Mouse (Mus musculus) intestine, embryonic 15.5 days (tissue): ENCODE measurements at regions not wholly inside any gene's neighbourhood (a gene's known extent, or its start where the extent isn't known, plus 50 kb on each side); places are given as distances from the start of the nearest gene placed in this dataset.
"Not testable (repeated sequence)": the region's sequence is repeated elsewhere in the genome, so short reads cannot be mapped to it uniquely, and the experiment has no call there.

ENCODE experiments used
- ATAC-seq: fragments of 200-750 bp; cut with Nextera tagmentation; 2 replicates; pipeline ENCODE4 v1.8.0; 2017; ENCODE audit warnings: moderate TSS enrichment, moderate library complexity
- H3K27ac ChIP-seq: fragments of 300-500 bp; sonication (generic); 2 replicates; pipeline ENCODE4 v1.5.1; 2015; ENCODE audit warnings: mild to moderate bottlenecking, inconsistent platforms
- H3K27me3 ChIP-seq: fragments of 300-500 bp; sonication (generic); replicated peaks from 2 replicates; pipeline ENCODE4 v1.6.1; 2015; ENCODE audit warnings: inconsistent platforms
- H3K36me3 ChIP-seq: fragments of 300-500 bp; sonication (generic); 2 replicates; pipeline ENCODE4 v1.6.1; 2015; ENCODE audit warnings: inconsistent platforms
- H3K4me1 ChIP-seq: fragments of 300-500 bp; sonication (generic); replicated peaks from 2 replicates; pipeline ENCODE4 v1.6.1; 2015; ENCODE audit warnings: inconsistent platforms
- H3K4me2 ChIP-seq: fragments of 300-500 bp; sonication (generic); replicated peaks from 2 replicates; pipeline ENCODE4 v1.6.1; 2015; ENCODE audit warnings: mild to moderate bottlenecking, inconsistent platforms
- H3K4me3 ChIP-seq: fragments of 300-500 bp; sonication (generic); replicated peaks from 2 replicates; pipeline ENCODE4 v1.5.1; 2015; ENCODE audit warnings: inconsistent platforms
- H3K9ac ChIP-seq: fragments of 300-500 bp; sonication (generic); 2 replicates; pipeline ENCODE4 v1.6.1; 2015; ENCODE audit warnings: inconsistent platforms
- H3K9me3 ChIP-seq: fragments of 300-500 bp; sonication (generic); 2 replicates; pipeline ENCODE4 v1.6.1; 2016; ENCODE audit warnings: inconsistent platforms
- WGBS: fragments of 180-500 bp; shearing (Covaris S2); methylation state at CpG from one replicate; pipeline ENCODE4 v1.1.7; 2015; 5-methylcytosine and 5-hydroxymethylcytosine counted together

- no peak overlapping the region for H3K4me2 ChIP-seq
- 0 out of 2 replicates have a peak, but pooled peaks have one; percentile 7 for ATAC-seq
- 67% methylated on average over 5 of the region's 5 CpGs for WGBS
Observed at GRCm38 (mm10) chr19:35151841-35152240, 229.7 kb downstream of the Kif20b start.

GRCm38 (mm10) chr19:35157849-35158248, 235.7 kb downstream of the Kif20b start:
- no peak overlapping the region for H3K4me3 ChIP-seq
- 85% methylated on average over 3 of the region's 3 CpGs for WGBS
- no peaks in the 10 kb centered on the region for H3K4me1 ChIP-seq
- no peak overlapping the region for H3K4me2 ChIP-seq
- H3K9me3 ChIP-seq = no peaks in the 10 kb centered on the region
- no peak for ATAC-seq
- no peaks in the 10 kb centered on the region for H3K36me3 ChIP-seq
- H3K9ac ChIP-seq = no peak overlapping the region
- no peaks in the 10 kb centered on the region for H3K27me3 ChIP-seq
- H3K27ac ChIP-seq = no peak overlapping the region

More at GRCm38 (mm10) chr19:35151841-35152240, 229.7 kb downstream of the Kif20b start:
- no peak overlapping the region for H3K4me3 ChIP-seq
- H3K9me3 ChIP-seq = no peaks in the 10 kb centered on the region
- H3K36me3 ChIP-seq = no peaks in the 10 kb centered on the region
- no peaks in the 10 kb centered on the region for H3K4me1 ChIP-seq
- no peak overlapping the region; the same call in 1 of the 2 replicates for H3K27ac ChIP-seq
- H3K27me3 ChIP-seq = no peaks in the 10 kb centered on the region
- H3K9ac ChIP-seq = no peak overlapping the region

- H3K27me3 ChIP-seq = no peaks in the 10 kb centered on the region
- ATAC-seq = no peak
- no peaks in the 10 kb centered on the region for H3K4me1 ChIP-seq
- no peaks in the 10 kb centered on the region for H3K36me3 ChIP-seq
- no peak overlapping the region for H3K27ac ChIP-seq
- WGBS = 80% methylated on average over 2 of the region's 2 CpGs
- no peak overlapping the region for H3K4me2 ChIP-seq
- H3K9me3 ChIP-seq = no peaks in the 10 kb centered on the region
- H3K9ac ChIP-seq = no peak overlapping the region
- no peak overlapping the region for H3K4me3 ChIP-seq
Observed at GRCm38 (mm10) chr19:35164727-35165126, 242.6 kb downstream of the Kif20b start.

- Histone ChIP-seq H3K9me3 (no peaks in the 10 kb centered on the region), H3K4me1 (no peaks in the 10 kb centered on the region), H3K9ac (no peak overlapping the region), H3K4me3 (no peak overlapping the region), H3K36me3 (no peaks in the 10 kb centered on the region), H3K27ac (no peak overlapping the region), H3K27me3 (no peaks in the 10 kb centered on the region), H3K4me2 (no peak overlapping the region)
- 74% methylated on average over 2 of the region's 2 CpGs for WGBS
- ATAC-seq = no peak
Observed at GRCm38 (mm10) chr19:35170554-35170953, 248.4 kb downstream of the Kif20b start.

GRCm38 (mm10) chr19:35180102-35180501, 257.9 kb downstream of the Kif20b start:
- ATAC-seq = no peak
- Histone ChIP-seq H3K9ac (no peak overlapping the region), H3K4me1 (no peaks in the 10 kb centered on the region), H3K4me2 (no peak overlapping the region), H3K27me3 (no peaks in the 10 kb centered on the region), H3K27ac (no peak overlapping the region), H3K4me3 (no peak overlapping the region), H3K36me3 (no peaks in the 10 kb centered on the region), H3K9me3 (no peaks in the 10 kb centered on the region)
- 96% methylated on average over 1 of the region's 1 CpGs for WGBS

GRCm38 (mm10) chr19:35205557-35206239, 283.5 kb downstream of the Kif20b start:
- WGBS = 74% methylated on average over 5 of the region's 5 CpGs

GRCm38 (mm10) chr19:35244188-35244587, 322.0 kb downstream of the Kif20b start:
- H3K4me1 ChIP-seq = no peaks in the 10 kb centered on the region
- H3K36me3 ChIP-seq = no peaks in the 10 kb centered on the region
- no peak overlapping the region for H3K9ac ChIP-seq
- WGBS = 67% methylated on average over 3 of the region's 3 CpGs
- H3K9me3 ChIP-seq = no peaks in the 10 kb centered on the region
- no peak overlapping the region for H3K27ac ChIP-seq
- H3K4me3 ChIP-seq = no peak overlapping the region
- peak; percentile 78; the same call in 1 of the 2 replicates for ATAC-seq
- H3K4me2 ChIP-seq = no peak overlapping the region
- H3K27me3 ChIP-seq = no peaks in the 10 kb centered on the region

More at GRCm38 (mm10) chr19:35205557-35206239, 283.5 kb downstream of the Kif20b start:
- no peak overlapping the region for H3K9ac ChIP-seq
- H3K27ac ChIP-seq = no peak overlapping the region
- H3K4me3 ChIP-seq = no peak overlapping the region
- no peaks in the 10 kb centered on the region for H3K27me3 ChIP-seq
- H3K4me2 ChIP-seq = no peak overlapping the region
- no peaks in the 10 kb centered on the region for H3K36me3 ChIP-seq
- ATAC-seq = no peak
- H3K4me1 ChIP-seq = no peaks in the 10 kb centered on the region
- no peaks in the 10 kb centered on the region for H3K9me3 ChIP-seq

- Histone ChIP-seq H3K9me3 (no peaks in the 10 kb centered on the region), H3K9ac (no peak overlapping the region), H3K27me3 (no peaks in the 10 kb centered on the region), H3K27ac (no peak overlapping the region), H3K4me1 (no peaks in the 10 kb centered on the region), H3K36me3 (no peaks in the 10 kb centered on the region), H3K4me3 (no peak overlapping the region), H3K4me2 (no peak overlapping the region)
- ATAC-seq = no peak
- WGBS = 77% methylated on average over 6 of the region's 6 CpGs
Observed at GRCm38 (mm10) chr19:35247531-35247930, 325.4 kb downstream of the Kif20b start.

GRCm38 (mm10) chr19:35258634-35259033, 336.5 kb downstream of the Kif20b start:
- H3K36me3 ChIP-seq, H3K9ac ChIP-seq, H3K4me2 ChIP-seq, ATAC-seq, H3K4me1 ChIP-seq, H3K27ac ChIP-seq, H3K4me3 ChIP-seq, H3K9me3 ChIP-seq, H3K27me3 ChIP-seq: not testable (repeated sequence)
- WGBS = 86% methylated on average over 3 of the region's 3 CpGs

- Histone ChIP-seq H3K9me3 (no peaks in the 10 kb centered on the region), H3K4me1 (no peaks in the 10 kb centered on the region), H3K9ac (no peak overlapping the region), H3K36me3 (no peaks in the 10 kb centered on the region), H3K4me3 (no peak overlapping the region), H3K27me3 (no peaks in the 10 kb centered on the region), H3K27ac (no peak overlapping the region), H3K4me2 (no peak overlapping the region)
- ATAC-seq = no peak
Observed at GRCm38 (mm10) chr19:35263101-35263500, 340.9 kb downstream of the Kif20b start.

GRCm38 (mm10) chr19:35278395-35278794, 356.2 kb downstream of the Kif20b start:
- 65% methylated on average over 2 of the region's 2 CpGs for WGBS
- H3K4me3 ChIP-seq = no peak overlapping the region
- no peaks in the 10 kb centered on the region for H3K27me3 ChIP-seq
- no peak overlapping the region for H3K4me2 ChIP-seq
- H3K9ac ChIP-seq = no peak overlapping the region
- ATAC-seq = no peak
- no peaks in the 10 kb centered on the region for H3K9me3 ChIP-seq
- no peaks in the 10 kb centered on the region for H3K36me3 ChIP-seq
- H3K27ac ChIP-seq = no peak overlapping the region
- H3K4me1 ChIP-seq = no peaks in the 10 kb centered on the region

GRCm38 (mm10) chr19:35282775-35283447, 360.8 kb downstream of the Kif20b start:
- Histone ChIP-seq H3K9me3 (no peaks in the 10 kb centered on the region), H3K36me3 (no peaks in the 10 kb centered on the region), H3K9ac (no peak overlapping the region), H3K27ac (no peak overlapping the region), H3K4me3 (no peak overlapping the region), H3K27me3 (no peaks in the 10 kb centered on the region), H3K4me2 (no peak overlapping the region), H3K4me1 (no peaks in the 10 kb centered on the region)
- WGBS = 83% methylated on average over 4 of the region's 4 CpGs
- no peak for ATAC-seq

- WGBS = 73% methylated on average over 2 of the region's 2 CpGs
- no peak overlapping the region for H3K27ac ChIP-seq
- H3K4me3 ChIP-seq = no peak overlapping the region
- no peaks in the 10 kb centered on the region for H3K4me1 ChIP-seq
- no peak overlapping the region for H3K4me2 ChIP-seq
- no peaks in the 10 kb centered on the region for H3K36me3 ChIP-seq
- H3K27me3 ChIP-seq = no peaks in the 10 kb centered on the region
- no peak for ATAC-seq
- H3K9ac ChIP-seq = no peak overlapping the region
- H3K9me3 ChIP-seq = no peaks in the 10 kb centered on the region
Observed at GRCm38 (mm10) chr19:35298846-35299245, 376.7 kb downstream of the Kif20b start.
